Mouse (Mus musculus) kidney, embryonic 16.5 days (tissue): ENCODE measurements at regions not wholly inside any gene's neighbourhood (a gene's known extent, or its start where the extent isn't known, plus 50 kb on each side); places are given as distances from the start of the nearest gene placed in this dataset.

ENCODE experiments used
- ATAC-seq: fragments of 200-750 bp; cut with Nextera tagmentation; 2 replicates; pipeline ENCODE4 v1.8.0; 2017; ENCODE audit warnings: moderate TSS enrichment; ENCODE audit not compliant: low FRiP score, low TSS enrichment
- H3K27ac ChIP-seq: fragments of 300-500 bp; sonication (generic); 2 replicates; pipeline ENCODE4 v1.5.1; 2014; ENCODE audit warnings: low read length
- H3K27me3 ChIP-seq: fragments of 300-500 bp; sonication (generic); 2 replicates; pipeline ENCODE4 v1.6.1; 2014; ENCODE audit warnings: low read length, control low read depth, mixed read lengths; ENCODE audit not compliant: insufficient read depth
- H3K36me3 ChIP-seq: fragments of 300-500 bp; sonication (generic); 2 replicates; pipeline ENCODE4 v1.6.1; 2014; ENCODE audit warnings: low read length, control low read depth, mixed read lengths; ENCODE audit not compliant: insufficient read depth
- H3K4me1 ChIP-seq: fragments of 300-500 bp; sonication (generic); 2 replicates; pipeline ENCODE4 v1.6.1; 2014; ENCODE audit warnings: low read length, control low read depth, mixed read lengths; ENCODE audit not compliant: insufficient read depth
- H3K4me2 ChIP-seq: fragments of 300-500 bp; sonication (generic); replicated peaks from 2 replicates; pipeline ENCODE4 v1.6.1; 2014; ENCODE audit warnings: low read depth, low read length
- H3K4me3 ChIP-seq: fragments of 300-500 bp; sonication (generic); 2 replicates; pipeline ENCODE4 v1.5.1; 2014; ENCODE audit warnings: mild to moderate bottlenecking, low read length
- H3K9ac ChIP-seq: fragments of 300-500 bp; sonication (generic); replicated peaks from 2 replicates; pipeline ENCODE4 v1.6.1; 2014; ENCODE audit warnings: low read length
- H3K9me3 ChIP-seq: fragments of 300-500 bp; sonication (generic); 2 replicates; pipeline ENCODE4 v1.6.1; 2016; ENCODE audit warnings: low read length, control low read depth
- WGBS: fragments of 180-500 bp; shearing (Covaris S2); extraction: QIAGEN DNeasy Blood & Tissue Kit; methylation state at CpG from one replicate; pipeline ENCODE4 v1.1.7; 2014; 5-methylcytosine and 5-hydroxymethylcytosine counted together

DNA sequence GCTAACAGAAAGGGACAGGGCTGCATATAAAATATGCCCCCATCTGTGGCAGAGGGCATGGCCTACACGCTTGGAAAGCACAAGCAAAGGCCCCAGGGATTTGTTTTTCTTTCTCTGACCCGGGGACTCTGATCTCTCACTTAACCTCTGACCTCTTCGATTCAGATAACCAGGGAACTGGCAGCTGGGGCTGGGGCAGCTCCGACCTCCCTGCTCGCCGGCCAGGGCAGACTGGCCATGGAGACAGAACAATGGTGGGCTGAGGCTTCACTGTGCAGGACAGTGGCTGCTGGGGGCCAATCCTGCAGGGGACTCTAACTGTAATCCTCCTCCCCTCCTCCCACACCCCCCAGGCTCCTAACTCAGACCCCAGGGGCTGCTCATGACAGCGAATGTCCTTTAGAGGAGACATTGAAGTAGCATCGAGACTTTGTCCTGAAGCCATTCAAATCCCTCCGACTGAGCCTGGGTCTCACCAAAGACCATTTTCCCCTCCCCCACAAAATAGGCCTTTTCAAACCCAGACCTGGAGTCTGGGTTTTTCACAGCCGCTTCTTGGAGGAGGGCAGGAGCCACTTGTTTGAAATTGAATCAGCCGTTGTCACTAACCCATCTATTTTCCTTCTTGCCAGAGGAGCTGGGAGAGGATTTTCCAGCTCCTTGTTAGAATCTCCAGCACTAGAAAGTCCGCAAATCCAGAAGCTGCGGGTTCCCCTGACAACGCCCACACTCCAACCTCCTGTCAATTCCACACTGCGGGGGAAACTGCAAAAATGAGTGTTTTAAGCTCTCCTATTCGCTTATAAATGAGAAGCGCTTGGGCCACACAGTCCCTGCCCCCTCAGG lies 145.6 kb upstream of the Rybp start:
- H3K36me3 ChIP-seq, result no peaks in the 10 kb centered on the region
- peak; percentile 39 for ATAC-seq
- 22% methylated on average over 17 of the region's 17 CpGs for WGBS
- no peaks in the 10 kb centered on the region for H3K9me3 ChIP-seq
- no peak overlapping the region for H3K4me3 ChIP-seq
- H3K27me3 ChIP-seq, result peaks cover 7% of the 10 kb centered on the region; the same call in 1 of the 2 replicates
- H3K27ac ChIP-seq, result no peak overlapping the region
- 0 out of 2 replicates have a peak overlapping the region, but pooled peaks have one; percentile 13 for H3K9ac ChIP-seq
- H3K4me2 ChIP-seq, result no peak overlapping the region
- peaks cover 19% of the 10 kb centered on the region for H3K4me1 ChIP-seq

DNA sequence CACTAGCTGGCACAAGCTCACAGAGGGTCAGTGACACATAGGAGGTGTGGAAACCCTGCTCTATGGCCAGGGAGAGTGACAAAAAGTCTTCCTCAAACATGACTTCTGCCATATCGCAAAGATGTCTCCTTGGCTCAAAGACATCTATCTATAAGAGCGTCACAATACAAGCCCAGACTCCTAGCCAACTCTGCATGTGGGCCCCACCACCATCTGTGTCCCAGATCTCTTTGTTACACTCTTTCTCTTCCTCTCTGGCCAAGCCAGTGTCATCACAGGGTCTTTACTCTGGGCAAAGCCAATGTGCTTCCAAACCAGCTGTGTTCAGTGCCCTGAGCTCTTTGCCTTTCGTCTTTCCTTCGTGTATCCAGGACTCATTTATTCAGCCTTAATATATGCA lies 143.0 kb upstream of the Rybp start:
- Histone ChIP-seq H3K27me3 (peaks cover 4% of the 10 kb centered on the region; the same call in 1 of the 2 replicates), H3K4me2 (no peak overlapping the region), H3K4me3 (no peak overlapping the region), H3K36me3 (no peaks in the 10 kb centered on the region), H3K9me3 (no peaks in the 10 kb centered on the region), H3K4me1 (peaks cover 16% of the 10 kb centered on the region), H3K27ac (no peak overlapping the region), H3K9ac (no peak overlapping the region)
- 89% methylated on average over 4 of the region's 4 CpGs for WGBS
- ATAC-seq, result no peak

DNA sequence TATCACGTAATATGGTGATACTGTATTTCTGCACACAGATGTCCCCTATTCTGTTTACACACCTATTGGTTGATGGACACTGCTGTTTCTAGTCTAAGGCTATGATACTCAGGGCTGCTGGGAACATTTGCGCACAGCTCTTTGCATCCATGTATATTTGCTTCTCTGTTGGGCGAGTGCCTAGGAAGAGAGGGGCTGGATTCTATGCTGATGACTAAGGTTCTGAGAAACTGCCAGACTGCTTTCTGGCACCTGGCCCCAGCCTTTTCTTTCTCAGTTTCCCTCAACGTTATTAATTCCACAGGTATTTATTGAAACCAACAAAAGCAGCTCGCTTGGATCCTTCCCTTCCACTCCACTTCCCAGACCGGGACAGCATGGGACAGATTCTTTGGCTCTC lies 142.2 kb upstream of the Rybp start:
- 85% methylated on average over 6 of the region's 6 CpGs for WGBS

DNA sequence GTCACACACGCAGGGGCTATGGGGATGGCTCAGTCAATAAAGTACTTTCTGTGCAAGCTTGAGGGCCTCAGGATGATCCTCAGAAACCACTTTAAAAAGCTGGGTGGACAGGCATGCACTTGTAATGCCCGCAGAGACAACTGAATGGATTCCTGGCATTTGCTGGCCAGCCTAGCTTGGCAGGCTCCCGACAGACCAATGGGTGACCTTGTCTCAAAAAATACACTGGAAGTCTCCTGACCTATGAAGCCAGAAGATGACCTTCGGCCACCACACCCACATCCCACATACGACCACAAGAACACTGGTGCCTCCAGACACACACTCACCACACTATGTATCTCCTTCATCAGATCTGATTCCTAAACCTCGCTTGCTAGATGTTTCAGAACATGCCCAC lies 141.5 kb upstream of the Rybp start:
- no peaks in the 10 kb centered on the region for H3K27me3 ChIP-seq
- no peak overlapping the region for H3K27ac ChIP-seq
- ATAC-seq, result no peak
- H3K9me3 ChIP-seq, result no peaks in the 10 kb centered on the region
- no peak overlapping the region for H3K4me3 ChIP-seq
- no peak overlapping the region for H3K9ac ChIP-seq
- 74% methylated on average over 6 of the region's 6 CpGs for WGBS
- H3K36me3 ChIP-seq, result no peaks in the 10 kb centered on the region
- H3K4me2 ChIP-seq, result no peak overlapping the region
- H3K4me1 ChIP-seq, result peaks cover 18% of the 10 kb centered on the region

More for the DNA sequence above, 142.2 kb upstream of the Rybp start:
- Histone ChIP-seq H3K4me2 (no peak overlapping the region), H3K4me3 (no peak overlapping the region), H3K36me3 (no peaks in the 10 kb centered on the region), H3K27ac (no peak overlapping the region), H3K27me3 (no peaks in the 10 kb centered on the region), H3K9me3 (no peaks in the 10 kb centered on the region), H3K9ac (no peak overlapping the region), H3K4me1 (peaks cover 19% of the 10 kb centered on the region)
- no peak for ATAC-seq

DNA sequence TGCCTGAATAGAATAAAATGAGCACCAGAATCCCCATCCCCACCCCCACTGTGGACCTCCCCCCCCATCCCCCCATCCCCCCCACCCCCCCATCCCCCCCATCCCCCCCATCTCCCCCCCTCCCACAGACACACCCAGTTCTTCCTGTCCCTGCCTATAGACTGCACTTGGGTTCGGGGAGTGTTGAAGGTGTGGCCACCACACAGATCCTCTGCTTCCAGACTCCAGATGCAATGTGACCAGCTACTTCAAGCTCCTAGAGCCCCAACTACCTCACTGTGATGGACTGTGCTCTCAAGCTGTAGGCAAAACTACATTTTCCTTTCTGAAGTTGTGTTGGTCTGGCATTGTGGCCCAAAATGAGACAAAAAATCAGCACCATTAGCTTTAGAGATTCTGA lies 138.3 kb upstream of the Rybp start:
- Histone ChIP-seq H3K9ac (no peak overlapping the region), H3K4me3 (no peak overlapping the region), H3K27me3 (0 out of 2 replicates have a peak, but pooled peaks cover 3% of the 10 kb centered on the region), H3K4me1 (0 out of 2 replicates have a peak, but pooled peaks cover 10% of the 10 kb centered on the region), H3K9me3 (no peaks in the 10 kb centered on the region), H3K4me2 (no peak overlapping the region), H3K36me3 (no peaks in the 10 kb centered on the region), H3K27ac (no peak overlapping the region)
- WGBS, result 67% methylated on average over 1 of the region's 1 CpGs
- no peak for ATAC-seq

DNA sequence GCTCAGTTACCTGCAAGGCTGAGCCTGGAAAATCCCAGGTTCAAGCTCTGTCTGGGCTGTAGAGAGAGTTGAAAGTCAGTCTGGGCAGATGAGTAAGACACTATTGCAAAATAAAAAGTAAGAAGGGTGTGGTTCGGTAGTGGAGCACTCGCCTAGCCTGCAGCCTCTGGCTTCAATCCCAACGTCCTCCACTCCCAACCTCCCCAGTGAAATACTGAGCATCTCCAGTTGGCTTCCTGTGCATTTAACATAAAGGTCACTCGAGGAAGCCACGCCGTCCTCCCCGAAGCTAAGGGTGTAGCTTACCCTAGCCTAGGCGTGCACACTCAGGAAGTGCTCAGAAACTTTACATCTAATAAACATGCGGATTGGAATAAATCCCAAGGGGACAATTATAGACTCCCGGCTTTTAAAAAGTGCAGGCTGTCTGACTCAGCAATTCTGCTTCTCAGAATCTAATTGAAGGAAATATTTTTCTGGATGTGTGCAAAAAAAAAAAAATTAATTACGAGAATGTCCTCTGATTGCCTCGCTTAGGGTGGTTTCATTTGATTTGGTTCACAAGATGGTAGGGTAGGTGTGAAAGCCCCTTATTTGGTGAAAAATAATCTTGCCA lies 137.6 kb upstream of the Rybp start:
- H3K4me1 ChIP-seq, result 0 out of 2 replicates have a peak, but pooled peaks cover 10% of the 10 kb centered on the region
- H3K9me3 ChIP-seq, result no peaks in the 10 kb centered on the region
- no peaks in the 10 kb centered on the region for H3K36me3 ChIP-seq
- H3K4me2 ChIP-seq, result no peak overlapping the region
- no peak overlapping the region for H3K9ac ChIP-seq
- H3K27ac ChIP-seq, result no peak overlapping the region
- H3K27me3 ChIP-seq, result 0 out of 2 replicates have a peak, but pooled peaks cover 3% of the 10 kb centered on the region
- no peak overlapping the region for H3K4me3 ChIP-seq
- WGBS, result 39% methylated on average over 12 of the region's 12 CpGs
- 0 out of 2 replicates have a peak, but pooled peaks have one; percentile 29 for ATAC-seq

DNA sequence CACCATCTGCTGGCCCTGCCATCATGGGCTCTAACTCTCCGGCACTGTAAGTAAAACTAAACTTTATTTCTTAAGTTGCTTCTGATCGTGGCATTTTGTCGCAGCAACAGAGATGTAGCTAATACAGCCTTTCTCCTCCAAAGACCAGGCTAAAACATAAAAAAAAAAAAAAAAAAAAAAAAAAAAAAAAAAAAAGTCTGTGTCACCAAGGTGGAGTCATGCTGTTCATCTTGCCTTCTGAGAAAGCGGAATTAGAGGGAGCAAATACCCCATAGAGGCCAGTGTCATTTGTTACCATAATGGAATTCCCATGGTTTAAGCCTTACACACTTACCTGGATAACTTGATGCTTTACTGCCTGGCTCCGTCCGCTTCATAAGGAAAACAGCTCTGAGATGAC lies 136.9 kb upstream of the Rybp start:
- no peaks in the 10 kb centered on the region for H3K36me3 ChIP-seq
- ATAC-seq, result no peak
- WGBS, result 95% methylated on average over 6 of the region's 6 CpGs
- H3K4me2 ChIP-seq, result no peak overlapping the region
- H3K9ac ChIP-seq, result no peak overlapping the region
- H3K9me3 ChIP-seq, result no peaks in the 10 kb centered on the region
- H3K27me3 ChIP-seq, result 0 out of 2 replicates have a peak, but pooled peaks cover 3% of the 10 kb centered on the region
- no peak overlapping the region for H3K27ac ChIP-seq
- H3K4me1 ChIP-seq, result 0 out of 2 replicates have a peak, but pooled peaks cover 10% of the 10 kb centered on the region
- no peak overlapping the region for H3K4me3 ChIP-seq

DNA sequence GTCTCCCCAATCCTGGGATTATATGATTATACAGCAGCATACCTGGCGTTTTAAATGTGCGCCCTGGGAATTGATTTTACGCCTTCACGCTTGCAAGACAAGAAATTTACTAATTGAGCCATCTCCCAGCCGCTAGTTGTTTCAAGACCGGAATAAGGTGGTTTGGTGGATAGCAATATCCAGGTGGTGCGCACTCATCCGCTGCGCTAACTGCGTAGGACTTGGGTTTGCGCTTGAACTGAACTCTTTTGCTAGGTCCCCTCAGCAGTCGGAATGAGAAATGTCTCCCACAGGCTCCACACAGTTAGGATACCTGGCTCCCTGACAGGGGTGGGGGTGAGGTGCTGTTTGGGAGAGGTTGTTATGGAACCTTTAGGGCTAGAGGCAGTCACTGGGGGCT lies 136.4 kb upstream of the Rybp start:
- WGBS, result 98% methylated on average over 12 of the region's 12 CpGs
- Histone ChIP-seq H3K27me3 (0 out of 2 replicates have a peak, but pooled peaks cover 3% of the 10 kb centered on the region), H3K4me2 (no peak overlapping the region), H3K27ac (no peak overlapping the region), H3K4me3 (no peak overlapping the region), H3K36me3 (no peaks in the 10 kb centered on the region), H3K4me1 (0 out of 2 replicates have a peak, but pooled peaks cover 10% of the 10 kb centered on the region), H3K9ac (no peak overlapping the region), H3K9me3 (no peaks in the 10 kb centered on the region)
- no peak for ATAC-seq

DNA sequence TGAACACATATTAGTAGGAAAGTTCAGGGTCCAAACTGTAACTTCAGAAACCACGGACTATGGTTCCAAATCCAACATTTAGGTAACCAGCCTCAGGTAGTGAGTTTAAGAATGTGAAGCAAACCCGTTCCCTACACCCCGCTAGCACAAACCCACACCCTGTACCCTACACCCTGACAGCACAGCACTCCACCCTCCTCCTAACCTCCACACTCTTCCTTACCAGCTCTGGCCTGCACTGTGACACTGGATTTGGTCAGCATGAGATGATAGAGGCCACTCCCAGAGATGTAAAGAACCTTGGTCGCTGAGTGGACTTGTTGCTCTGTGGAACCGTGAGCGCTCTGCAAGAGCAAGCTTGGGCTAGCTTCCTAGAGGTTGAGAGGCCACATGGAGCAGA lies 135.3 kb upstream of the Rybp start:
- H3K9ac ChIP-seq, result no peak overlapping the region
- no peaks in the 10 kb centered on the region for H3K9me3 ChIP-seq
- H3K36me3 ChIP-seq, result no peaks in the 10 kb centered on the region
- H3K4me2 ChIP-seq, result no peak overlapping the region
- 0 out of 2 replicates have a peak, but pooled peaks cover 10% of the 10 kb centered on the region for H3K4me1 ChIP-seq
- H3K27me3 ChIP-seq, result 0 out of 2 replicates have a peak, but pooled peaks cover 3% of the 10 kb centered on the region
- ATAC-seq, result no peak
- H3K4me3 ChIP-seq, result no peak overlapping the region
- no peak overlapping the region for H3K27ac ChIP-seq
- 84% methylated on average over 6 of the region's 6 CpGs for WGBS
